9 mouse cellular contexts compared by ENCODE assay signal in the genomic region with DNA sequence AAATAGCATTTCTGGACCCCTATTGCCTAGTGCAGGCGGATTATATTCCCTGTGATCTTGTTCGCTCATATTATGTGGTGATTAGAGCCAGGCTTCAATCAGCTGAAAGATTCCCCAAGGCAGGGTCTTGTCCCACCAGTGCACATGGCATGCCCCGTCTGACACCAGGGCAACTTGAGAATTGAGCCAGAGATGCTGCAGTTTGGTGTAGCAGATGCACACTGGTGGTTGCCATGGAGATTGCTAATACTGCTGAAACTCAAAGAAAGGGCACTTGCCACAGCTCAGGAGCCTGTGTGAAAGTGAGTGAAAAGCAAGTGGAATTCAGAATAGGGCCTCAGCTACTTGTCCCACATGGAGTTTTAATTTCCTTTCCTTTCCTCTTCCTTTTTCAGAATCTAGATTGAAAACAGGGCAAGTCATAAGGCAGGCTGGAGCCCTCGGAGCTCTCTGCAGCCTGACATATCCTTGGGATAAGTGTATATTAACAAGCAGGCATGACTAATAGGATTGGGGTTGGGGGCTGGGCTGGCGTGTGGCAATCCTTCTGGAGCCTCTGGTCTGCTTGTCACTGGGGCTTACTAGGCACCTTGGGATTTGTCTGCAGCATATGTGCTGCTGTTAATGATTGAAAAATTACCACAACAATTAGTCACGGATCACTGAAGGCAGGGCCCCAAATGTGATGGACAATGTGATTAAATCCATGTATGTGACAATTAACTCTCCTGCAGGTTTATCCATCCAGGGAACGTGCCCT.
DNase-seq lines count a peak whose midpoint lies in the region; ATAC-seq and TF ChIP-seq lines count a peak whose summit lies in the region.
"Had no signal": no experiment of that assay in that cellular context is flagged by ENCODE, and none has a peak within 500 bp of the region (broad histone marks: within the 10 kb centered on the region; RNA-seq: fewer than 3 reads in every experiment).

No protein-coding gene starts in this region.

- no peak overlapping the region for H3K4me3 ChIP-seq in forebrain, embryonic 16.5 days (replicated peaks; ENCODE audit: low read length)
- H3K4me3 ChIP-seq in layer of hippocampus, adult 2 months, result no peak overlapping the region
- H3K4me3 ChIP-seq in neural tube, embryonic 13.5 days, result no peak overlapping the region
- H3K4me3 ChIP-seq: liver, embryonic 13.5 days had no signal

- H3K4me1 ChIP-seq in forebrain, embryonic 16.5 days (replicated peaks; ENCODE audit: control insufficient read depth, insufficient read depth, low read length), result peaks cover 16% of the 10 kb centered on the region
- H3K4me1 ChIP-seq in neural tube, embryonic 13.5 days (replicated peaks), result peaks cover 36% of the 10 kb centered on the region
- H3K4me1 ChIP-seq: liver, embryonic 13.5 days had no signal

- TF ChIP-seq CTCF in layer of hippocampus, adult 2 months (conservative IDR thresholded peaks at IDR 0.05), result no peak

- peak; percentile 35; the same call in 1 of the 2 replicates for ATAC-seq in frontal cortex, adult (ENCODE audit: low TSS enrichment)
- peak; percentile 89 for ATAC-seq in forebrain, embryonic 16.5 days
- ATAC-seq in neural tube, embryonic 13.5 days (ENCODE audit: low read depth), result peak; percentile 93

- H3K4me2 ChIP-seq in forebrain, embryonic 16.5 days (ENCODE audit: low read length), result peak overlapping the region; percentile 17
- H3K4me2 ChIP-seq in neural tube, embryonic 13.5 days, result peak overlapping the region; percentile 29
- H3K4me2 ChIP-seq: liver, embryonic 13.5 days had no signal

- H3K27ac ChIP-seq in forebrain, embryonic 16.5 days (ENCODE audit: low read length), result peak overlapping the region; percentile 86
- H3K27ac ChIP-seq in layer of hippocampus, adult 2 months, result peak overlapping the region; percentile 87
- H3K27ac ChIP-seq in neural tube, embryonic 13.5 days (replicated peaks), result peak overlapping the region; percentile 83
- H3K27ac ChIP-seq: liver, embryonic 13.5 days had no signal

- WGBS in forebrain, embryonic 16.5 days, result 5% methylated on average over 7 of the region's 7 CpGs
- 11% methylated on average over 7 of the region's 7 CpGs for WGBS in neural tube, embryonic 13.5 days

- no peak for DNase-seq in frontal cortex, postnatal 10 days (ENCODE audit: low spot score in 2 of 2)
- peak; percentile 34 to 41 for DNase-seq in layer of hippocampus, adult 2 months (ENCODE audit: low spot score in 2 of 2)
- no peak for DNase-seq in B cell, adult 2 months
- no peak for DNase-seq in lung, adult 18-20 months
- DNase-seq in lung, postnatal 14 days, result no peak

- no peaks in the 10 kb centered on the region for H3K9me3 ChIP-seq in forebrain, embryonic 16.5 days (ENCODE audit: control insufficient read depth, low read length)
- H3K9me3 ChIP-seq in neural tube, embryonic 13.5 days, result no peaks in the 10 kb centered on the region
- H3K9me3 ChIP-seq: liver, embryonic 13.5 days had no signal

- H3K9ac ChIP-seq in forebrain, embryonic 16.5 days (replicated peaks; ENCODE audit: low read depth, low read length), result peak overlapping the region; percentile 12; the same call in 1 of the 2 replicates
- H3K9ac ChIP-seq in neural tube, embryonic 13.5 days, result peak overlapping the region; percentile 34; the same call in 1 of the 2 replicates
- H3K9ac ChIP-seq: liver, embryonic 13.5 days had no signal

- no peaks in the 10 kb centered on the region for H3K27me3 ChIP-seq in forebrain, embryonic 16.5 days (replicated peaks; ENCODE audit: control insufficient read depth, insufficient read depth, low read length)
- H3K27me3 ChIP-seq in neural tube, embryonic 13.5 days, result peaks cover 7% of the 10 kb centered on the region
- H3K27me3 ChIP-seq: liver, embryonic 13.5 days had no signal

- H3K36me3 ChIP-seq in forebrain, embryonic 16.5 days (ENCODE audit: control insufficient read depth, insufficient read depth), result no peaks in the 10 kb centered on the region
- no peaks in the 10 kb centered on the region for H3K36me3 ChIP-seq in neural tube, embryonic 13.5 days
- H3K36me3 ChIP-seq: liver, embryonic 13.5 days had no signal

Comparison
In these comparisons a context has a peak if more than half of its experiments do, and no peak if none do; other contexts are left out.
1. ATAC-seq: peak in every context shown above with its lines; median percentile 93 in neural tube, embryonic 13.5 days; 89 in forebrain, embryonic 16.5 days; 35 in frontal cortex, adult.
2. DNase-seq: peak in layer of hippocampus, adult 2 months (2 of 2); none in frontal cortex, postnatal 10 days (0 of 2), B cell, adult 2 months (0 of 2), lung, adult 18-20 months (0 of 2) and lung, postnatal 14 days (single experiment).
3. Peak in every context shown above with its lines, with median percentiles within 50 percentile points of each other: H3K27ac ChIP-seq.